Mouse (Mus musculus): ENCODE data around the gene Sav1.
A peak's percentile ranks its signal among the peaks of the same experiment; 100 is the strongest.

The Sav1 gene

DNA sequence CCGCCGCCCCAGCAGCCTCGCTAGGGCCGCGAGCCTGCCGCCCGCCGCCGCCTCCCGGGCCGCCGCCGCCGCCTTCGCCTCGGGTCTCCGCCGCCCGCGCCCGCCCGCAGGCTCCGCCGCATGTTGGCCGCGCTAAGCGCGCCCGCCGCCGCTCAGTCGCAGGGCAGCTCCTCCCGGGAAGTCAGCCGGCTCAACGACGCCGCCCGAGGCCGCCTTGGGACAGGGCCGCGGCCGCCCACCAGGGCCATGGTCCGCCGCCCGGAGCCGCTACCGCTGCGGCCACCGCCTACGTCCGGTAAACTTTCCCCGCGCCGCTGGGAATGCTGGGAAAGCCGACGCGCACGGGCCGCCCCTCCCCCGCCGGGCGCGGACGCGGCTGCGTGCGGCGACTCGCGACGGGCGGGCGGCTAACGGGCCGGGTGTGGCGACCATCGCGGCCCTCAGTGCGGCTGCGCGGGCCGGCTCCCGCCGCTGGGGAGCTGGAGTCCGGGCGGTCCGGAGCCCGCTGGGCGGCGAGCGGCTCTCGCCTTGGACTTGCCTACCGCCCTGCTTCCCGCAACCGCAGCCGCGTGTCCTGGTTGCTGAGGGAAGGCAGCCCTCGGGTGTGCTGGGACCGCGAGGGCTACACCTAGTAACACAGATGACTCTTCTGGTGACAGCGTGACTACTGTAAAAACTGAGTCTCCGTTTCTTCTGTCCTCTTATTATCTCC lies at the start of gene Sav1:
Gene Sav1, minus strand, starts transcription at position 217 of the 712 bp plus-strand sequence.
- DNase-seq (ENCODE audit: low read depth, low spot score): peak; percentile 83

DNA sequence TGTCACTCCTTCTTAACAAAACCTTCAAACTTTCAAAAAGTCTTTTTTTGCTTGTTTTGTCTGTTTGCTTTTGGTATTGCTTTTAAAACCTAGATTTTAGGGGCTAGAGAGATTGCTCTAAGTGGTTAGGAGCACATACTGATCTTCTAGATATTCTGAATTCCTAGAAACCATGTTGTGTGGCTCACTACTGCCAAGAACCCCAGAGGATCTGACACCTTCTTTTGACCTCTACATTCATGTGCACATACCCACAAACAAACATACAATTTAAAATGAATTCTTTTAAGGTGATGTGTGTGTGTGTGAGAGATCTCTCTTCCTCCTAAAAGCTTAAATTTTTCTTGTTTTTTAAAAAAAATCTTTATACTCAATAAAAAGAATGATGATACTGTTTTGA lies 39.4 kb upstream of the Sav1 start:
- no peak for DNase-seq (ENCODE audit: low read depth, low spot score)

GRCm38 (mm10) chr12:70025431-70025830 lies 38.6 kb upstream of the Sav1 start:
- DNase-seq (ENCODE audit: low read depth, low spot score): no peak

DNA sequence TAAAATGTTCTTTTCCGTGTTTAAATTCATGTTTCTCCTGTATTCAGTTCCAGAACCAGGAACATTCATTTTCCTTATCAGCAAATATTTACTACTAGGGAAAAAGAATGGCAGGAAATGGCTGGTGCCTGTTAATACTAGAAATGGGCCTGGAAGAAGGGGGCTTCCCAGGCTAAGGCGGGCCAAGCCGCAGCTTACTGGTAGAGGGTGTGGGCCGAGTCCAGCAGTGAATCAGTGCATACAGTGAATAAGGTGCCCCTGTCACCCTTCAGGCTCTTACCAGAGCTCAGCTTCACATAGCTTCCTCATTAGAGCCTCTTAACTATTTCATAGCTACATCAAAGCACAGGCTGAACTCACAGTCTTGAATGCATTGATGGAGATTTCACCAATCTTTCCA lies 36.8 kb upstream of the Sav1 start:
- DNase-seq (ENCODE audit: low read depth, low spot score): no peak

DNA sequence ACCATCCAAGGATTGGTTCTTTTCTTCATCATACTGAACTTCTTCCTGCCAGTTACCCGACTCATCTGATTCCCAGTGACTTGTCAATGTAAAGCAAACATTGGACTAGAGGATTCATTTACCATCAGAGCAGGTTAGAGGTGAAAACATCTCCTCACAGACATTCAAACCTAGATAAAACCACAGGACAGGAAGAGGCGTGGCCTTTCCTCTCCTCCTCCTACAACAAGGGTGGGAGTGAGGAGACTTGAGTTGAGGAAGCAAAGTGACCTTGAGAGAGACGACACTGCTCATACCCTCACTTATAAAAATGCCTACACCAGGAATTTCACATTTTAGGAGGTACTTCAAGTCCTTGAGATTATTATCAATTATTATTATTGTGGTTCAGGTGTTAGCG lies 31.4 kb upstream of the Sav1 start:
- no peak for DNase-seq (ENCODE audit: low read depth, low spot score)

DNA sequence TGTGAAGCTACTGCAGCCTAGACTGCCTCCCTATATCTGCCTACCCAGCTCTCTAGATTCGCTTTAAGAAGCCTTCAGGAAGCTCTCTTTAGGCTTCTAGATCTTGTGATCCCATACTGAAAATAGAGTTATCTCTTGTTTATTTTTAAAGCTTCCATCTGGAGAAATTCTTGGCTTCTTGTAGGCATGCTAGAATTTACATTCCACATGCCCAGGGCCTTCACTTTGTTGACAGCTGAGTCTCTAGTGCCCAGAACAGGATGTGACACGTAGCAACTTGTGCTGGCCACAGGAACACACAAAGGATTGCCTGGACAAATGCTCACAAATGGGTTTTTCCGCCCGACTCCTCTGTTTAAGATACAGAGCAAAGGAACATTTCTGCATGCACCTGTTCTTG lies 29.1 kb upstream of the Sav1 start:
- DNase-seq (ENCODE audit: low read depth, low spot score): no peak

DNA sequence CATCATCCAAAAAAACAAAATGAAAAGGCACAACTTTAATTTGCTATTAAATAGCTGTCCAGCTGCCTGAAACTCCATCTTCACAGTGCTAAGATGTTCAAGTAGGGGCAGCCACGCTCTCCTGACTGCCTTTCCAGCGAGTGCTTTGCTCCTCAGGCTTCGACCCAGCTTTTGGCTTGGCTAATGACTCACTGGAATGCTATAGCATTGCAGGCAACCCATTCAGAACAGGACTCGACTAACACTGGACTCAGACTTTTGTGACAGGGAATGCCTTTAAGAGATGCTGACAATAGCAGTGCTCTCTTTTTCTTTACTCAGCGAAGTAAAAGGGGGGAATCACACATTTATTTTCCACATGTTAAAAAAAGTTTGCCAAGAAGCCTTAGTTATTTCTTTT lies 24.9 kb upstream of the Sav1 start:
- no peak for DNase-seq (ENCODE audit: low read depth, low spot score)

DNA sequence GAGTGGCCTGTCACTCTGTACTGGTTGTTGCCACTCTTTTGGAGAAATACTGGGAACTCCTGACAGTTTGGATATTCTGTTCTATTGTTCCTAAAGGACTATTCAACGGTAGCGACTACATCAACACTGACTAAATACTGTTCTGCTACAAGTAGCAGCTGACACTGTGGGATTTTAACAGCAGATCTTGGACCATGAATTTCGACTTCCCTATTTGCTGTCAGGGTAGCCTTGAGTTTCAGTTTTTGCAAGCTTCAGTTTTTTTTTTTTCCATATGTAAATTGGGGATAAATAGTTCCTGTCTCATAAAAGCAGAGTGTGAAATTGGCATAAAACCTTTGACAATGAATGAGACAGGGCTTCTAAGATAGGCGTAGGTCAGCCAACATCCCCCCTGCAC lies 23.6 kb upstream of the Sav1 start:
- no peak for DNase-seq (ENCODE audit: low read depth, low spot score)

GRCm38 (mm10) chr12:70005103-70005502 lies 18.3 kb upstream of the Sav1 start:
- no peak for DNase-seq (ENCODE audit: low read depth, low spot score)

- no peak for DNase-seq (ENCODE audit: low read depth, low spot score)
Measured at GRCm38 (mm10) chr12:69998186-69998983, 11.6 kb upstream of the Sav1 start.

DNA sequence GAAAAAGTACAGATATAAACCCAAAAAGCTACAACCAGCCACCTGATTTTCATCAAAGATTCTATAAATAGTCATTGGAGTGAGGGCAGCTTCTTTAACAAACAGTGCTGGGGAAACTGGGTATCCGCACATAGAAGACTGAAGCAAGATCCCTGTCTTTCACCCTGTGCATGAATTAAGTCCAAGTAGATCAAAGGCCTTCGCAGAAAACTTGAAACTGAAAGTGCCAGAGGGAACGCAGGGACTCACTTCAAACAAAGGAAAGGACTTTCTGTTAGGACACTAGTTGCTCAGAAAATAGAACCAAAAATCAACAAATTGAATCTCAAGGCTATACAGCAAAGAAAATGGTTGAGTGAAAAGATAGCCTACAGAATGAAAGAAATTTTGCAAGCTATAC lies 8.6 kb upstream of the Sav1 start:
- no peak for DNase-seq (ENCODE audit: low read depth, low spot score)

DNA sequence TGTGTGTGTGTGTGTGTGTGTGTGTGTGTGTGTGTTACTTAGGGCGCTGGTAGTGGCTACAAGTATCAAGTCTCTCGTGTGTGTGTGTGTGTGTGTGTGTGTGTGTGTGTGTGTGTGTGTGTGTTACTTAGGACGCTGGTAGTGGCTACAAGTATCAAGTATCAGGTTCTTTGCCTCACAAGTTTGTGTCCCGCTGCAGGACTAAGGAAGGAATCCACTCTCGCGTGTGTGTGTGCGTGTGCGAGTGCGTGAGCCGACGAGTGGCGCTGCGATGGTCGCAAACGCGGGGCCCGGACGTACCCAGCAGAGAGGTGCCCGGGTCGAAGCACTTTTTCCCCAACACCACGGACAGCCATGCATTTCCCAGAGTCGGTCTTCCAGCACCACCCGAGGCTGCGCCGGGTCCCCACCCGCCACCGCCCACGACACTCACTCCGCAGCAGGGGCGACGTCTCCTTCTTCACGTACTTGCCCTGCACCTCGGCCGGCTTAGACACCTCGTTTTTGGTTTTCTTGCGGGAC lies 500 bp downstream of the Sav1 start:
- DNase-seq (ENCODE audit: low read depth, low spot score): peak; percentile 76

- DNase-seq (ENCODE audit: low read depth, low spot score): no peak
Measured at GRCm38 (mm10) chr12:69985546-69985945, 1.3 kb downstream of the Sav1 start.

DNA sequence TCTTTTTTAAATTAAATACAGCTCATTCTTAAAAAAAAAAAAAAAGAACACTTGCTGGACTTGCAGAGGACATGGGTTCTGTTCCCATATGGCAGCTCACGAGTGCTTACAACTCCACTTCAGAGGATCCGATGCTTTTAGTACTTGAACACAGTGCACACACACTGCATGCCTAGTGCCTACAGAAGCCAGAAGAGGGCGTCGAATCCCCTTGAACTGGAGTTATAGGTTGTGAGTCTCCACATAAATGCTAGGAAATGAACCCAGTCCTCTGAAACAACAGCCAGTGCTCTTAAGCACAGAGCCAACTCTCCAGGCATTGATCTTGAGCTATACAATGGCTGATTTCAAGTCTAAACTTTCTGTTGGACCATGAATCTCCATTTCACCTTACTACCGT lies 3.9 kb downstream of the Sav1 start:
- peak; percentile 49 for DNase-seq (ENCODE audit: low read depth, low spot score)

DNA sequence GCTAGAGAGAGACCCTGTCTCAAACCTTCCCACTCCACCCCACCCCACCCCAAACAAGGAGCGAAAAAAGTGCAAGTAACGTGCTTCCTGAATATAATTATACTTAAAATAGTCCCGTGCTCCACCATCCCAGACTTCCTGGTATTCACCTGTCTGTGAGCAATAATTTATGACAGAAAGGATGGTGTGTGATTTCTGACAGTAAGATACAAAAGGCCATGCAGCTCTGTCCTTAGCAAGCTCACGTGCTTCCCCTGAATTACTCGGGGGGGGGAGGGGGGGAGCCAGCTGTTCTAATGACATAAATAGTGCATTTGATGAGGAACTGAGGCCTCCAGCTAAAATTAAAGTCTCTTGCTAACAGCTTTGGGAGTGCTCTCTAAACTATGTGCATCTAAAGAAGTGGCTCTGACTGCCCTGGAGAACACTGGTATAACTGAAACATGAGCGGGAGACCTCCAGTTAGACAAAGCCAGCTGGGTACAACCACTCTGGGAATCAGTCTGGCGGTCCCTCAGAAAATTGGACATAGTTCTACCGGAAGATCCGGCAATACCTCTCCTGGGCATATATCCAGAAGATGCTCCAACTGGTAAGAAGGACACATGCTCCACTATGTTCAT lies 9.3 kb downstream of the Sav1 start:
- no peak for DNase-seq (ENCODE audit: low read depth, low spot score)

GRCm38 (mm10) chr12:69976688-69977087 lies 10.1 kb downstream of the Sav1 start:
- no peak for DNase-seq (ENCODE audit: low read depth, low spot score)

DNA sequence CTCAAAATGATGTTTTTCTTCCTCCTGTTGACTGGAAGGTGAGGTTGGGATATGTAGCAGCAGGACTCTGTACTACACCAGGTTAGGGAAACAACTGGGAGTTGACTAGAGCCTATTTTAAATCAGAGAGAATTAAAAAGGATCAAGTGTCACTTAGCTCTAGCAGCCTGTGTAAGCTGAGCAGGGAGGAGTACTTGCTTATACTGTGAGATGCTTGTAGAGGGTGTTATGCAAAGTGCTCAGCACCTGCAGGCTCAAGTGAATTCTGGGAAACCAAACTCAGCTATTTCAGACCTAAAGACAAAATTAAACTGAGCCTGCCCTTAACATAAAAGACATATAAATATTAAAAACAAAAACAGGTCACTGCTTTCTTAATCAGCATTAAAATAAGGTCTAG lies 13.1 kb downstream of the Sav1 start:
- no peak for DNase-seq (ENCODE audit: low read depth, low spot score)

- DNase-seq (ENCODE audit: low read depth, low spot score): no peak
Measured at GRCm38 (mm10) chr12:69968154-69968553, 18.6 kb downstream of the Sav1 start.

DNA sequence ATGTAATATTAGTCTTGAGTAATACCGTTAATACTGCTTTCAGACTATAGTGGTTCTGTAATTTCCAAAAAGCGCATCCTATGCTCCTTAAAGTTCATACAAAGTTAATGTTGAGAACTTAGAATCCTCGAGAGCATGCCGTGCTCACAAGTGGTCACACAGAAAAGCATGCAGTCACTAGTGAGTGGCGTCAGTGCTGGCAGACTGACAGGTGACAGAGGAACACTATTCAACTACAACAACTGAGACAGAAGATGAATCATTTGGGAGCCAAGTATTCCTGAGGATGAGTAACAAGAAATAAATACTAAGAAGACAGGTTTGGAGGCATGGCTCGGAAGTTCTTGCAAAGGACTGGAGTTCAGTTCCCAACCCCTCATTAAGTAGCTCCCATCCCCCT lies 19.7 kb downstream of the Sav1 start:
- no peak for DNase-seq (ENCODE audit: low read depth, low spot score)

- DNase-seq (ENCODE audit: low read depth, low spot score): no peak
Measured at GRCm38 (mm10) chr12:69966071-69966470, 20.7 kb downstream of the Sav1 start.

DNA sequence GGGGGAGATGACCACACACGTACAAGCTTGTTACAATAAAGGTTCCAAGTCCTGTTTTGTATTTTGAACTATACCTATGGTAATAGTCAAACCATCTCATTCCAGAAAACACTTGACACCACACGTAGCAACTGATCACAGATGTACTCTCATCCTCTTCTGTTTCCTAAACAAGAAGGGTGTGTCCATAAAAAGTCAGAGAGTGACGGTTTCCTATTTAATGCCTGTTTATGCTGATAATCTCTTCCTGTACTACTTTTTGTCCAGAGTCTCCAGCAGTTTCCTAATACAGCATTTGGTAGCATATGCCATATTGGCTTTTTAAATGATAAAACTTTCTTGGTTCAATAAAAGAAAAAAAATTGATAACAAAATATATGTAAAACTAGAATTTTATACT lies 21.2 kb downstream of the Sav1 start:
- no peak for DNase-seq (ENCODE audit: low read depth, low spot score)

DNA sequence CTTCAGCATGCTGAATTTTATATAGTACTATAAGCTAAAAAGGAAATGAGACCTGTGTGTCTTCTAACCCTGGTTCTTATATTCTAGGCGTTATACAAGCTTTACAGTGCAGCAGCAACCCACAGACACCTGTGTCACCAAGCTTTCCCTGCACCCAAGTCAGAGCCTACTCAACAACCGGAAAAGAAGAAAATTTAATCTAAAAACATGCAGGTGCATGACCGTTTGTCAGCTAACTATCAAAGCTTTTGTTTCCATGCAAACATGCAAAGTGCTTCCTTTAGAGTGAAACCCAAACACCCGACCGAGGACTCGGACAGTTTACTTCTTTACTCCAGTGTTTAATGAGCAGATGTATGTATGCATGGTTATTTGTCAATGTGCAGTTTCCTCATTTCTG lies 23.7 kb downstream of the Sav1 start:
- no peak for DNase-seq (ENCODE audit: low read depth, low spot score)

- DNase-seq (ENCODE audit: low read depth, low spot score): peak; percentile 72
Measured at GRCm38 (mm10) chr12:69962468-69962867, 24.3 kb downstream of the Sav1 start.
